Mouse (Mus musculus) neural tube, embryonic 12.5 days (tissue): ENCODE results near the gene Slc39a12. TPM values are rescaled to one million over a fixed set of nuclear protein-coding genes. Genes with fewer than 3 reads are reported as not detected.

ENCODE experiments used
- ATAC-seq: fragments of 200-750 bp; cut with Nextera tagmentation; 2 replicates; pipeline ENCODE4 v1.8.0; 2017; ENCODE audit warnings: low read depth, mild to moderate bottlenecking, moderate TSS enrichment, moderate library complexity; ENCODE audit not compliant: low FRiP score
- H3K27ac ChIP-seq: fragments of 300-500 bp; sonication (generic); 2 replicates; pipeline ENCODE4 v1.5.1; 2016
- H3K27me3 ChIP-seq: fragments of 300-500 bp; sonication (generic); replicated peaks from 2 replicates; pipeline ENCODE4 v1.6.1; 2016; ENCODE audit warnings: mild to moderate bottlenecking
- H3K36me3 ChIP-seq: fragments of 300-500 bp; sonication (generic); 2 replicates; pipeline ENCODE4 v1.6.1; 2016; ENCODE audit warnings: mild to moderate bottlenecking
- H3K4me1 ChIP-seq: fragments of 300-500 bp; sonication (generic); 2 replicates; pipeline ENCODE4 v1.6.1; 2016
- H3K4me2 ChIP-seq: fragments of 300-500 bp; sonication (generic); replicated peaks from 2 replicates; pipeline ENCODE4 v1.6.1; 2016; ENCODE audit warnings: mild to moderate bottlenecking
- H3K4me3 ChIP-seq: fragments of 300-500 bp; sonication (generic); 2 replicates; pipeline ENCODE4 v1.5.1; 2016
- H3K9ac ChIP-seq: fragments of 300-500 bp; sonication (generic); 2 replicates; pipeline ENCODE4 v1.6.1; 2016; ENCODE audit warnings: mild to moderate bottlenecking
- H3K9me3 ChIP-seq: fragments of 300-500 bp; sonication (generic); 2 replicates; pipeline ENCODE4 v1.6.1; 2016; ENCODE audit warnings: mild to moderate bottlenecking
- WGBS: fragments of 180-500 bp; shearing (Covaris S2); methylation state at CpG from one replicate; pipeline ENCODE4 v1.1.7; 2016; 5-methylcytosine and 5-hydroxymethylcytosine counted together
- polyA plus RNA-seq: library from polyadenylated mRNA; unstranded; fragments of >200 nt; fragmentation: Nextera tagmentation; extraction: Ambion mirVana; gene quantifications from 2 replicates; pipeline ENCODE4 v1.2.1, GENCODE M21; 2016

Slc39a12 gene
- polyA plus RNA-seq = 0.36 and 0.43 TPM in 2 replicates

GRCm38 (mm10) chr2:14388162-14388561 lies at the start of gene Slc39a12:
TSS of gene Slc39a12 (plus strand) at chr2:14388316.
- ATAC-seq = no peak
- Histone ChIP-seq H3K27me3 (no peaks in the 10 kb centered on the region), H3K9me3 (no peaks in the 10 kb centered on the region), H3K9ac (no peak within 1 kb of the TSS), H3K4me1 (no peaks in the 10 kb centered on the region), H3K27ac (no peak within 1 kb of the TSS), H3K4me3 (no peak within 1 kb of the TSS), H3K36me3 (no peaks in the 10 kb centered on the region), H3K4me2 (no peak within 1 kb of the TSS)
- WGBS = 54% methylated on average over 5 of the region's 5 CpGs

GRCm38 (mm10) chr2:14341652-14342308 lies 46.3 kb upstream of the Slc39a12 start:
- no peaks in the 10 kb centered on the region for H3K27me3 ChIP-seq
- no peak for ATAC-seq
- 91% methylated on average over 14 of the region's 14 CpGs for WGBS

GRCm38 (mm10) chr2:14342309-14342839 lies 45.7 kb upstream of the Slc39a12 start:
- Histone ChIP-seq H3K4me1 (no peaks in the 10 kb centered on the region), H3K4me3 (no peak overlapping the region), H3K4me2 (no peak overlapping the region), H3K9ac (no peak overlapping the region), H3K27ac (no peak overlapping the region), H3K9me3 (no peaks in the 10 kb centered on the region), H3K36me3 (no peaks in the 10 kb centered on the region), H3K27me3 (no peaks in the 10 kb centered on the region)
- WGBS = 86% methylated on average over 8 of the region's 8 CpGs
- no peak for ATAC-seq

More at GRCm38 (mm10) chr2:14341652-14342308, 46.3 kb upstream of the Slc39a12 start:
- Histone ChIP-seq H3K9ac (no peak overlapping the region), H3K36me3 (no peaks in the 10 kb centered on the region), H3K4me3 (no peak overlapping the region), H3K9me3 (no peaks in the 10 kb centered on the region), H3K27ac (no peak overlapping the region), H3K4me1 (no peaks in the 10 kb centered on the region), H3K4me2 (no peak overlapping the region)

- ATAC-seq = no peak
- 39% methylated on average over 1 of the region's 1 CpGs for WGBS
Observed at GRCm38 (mm10) chr2:14388856-14389255, 740 bp downstream of the Slc39a12 start.

GRCm38 (mm10) chr2:14390900-14391299 lies 2.8 kb downstream of the Slc39a12 start:
- no peak overlapping the region for H3K4me2 ChIP-seq
- no peaks in the 10 kb centered on the region for H3K4me1 ChIP-seq
- H3K9ac ChIP-seq = no peak overlapping the region
- H3K4me3 ChIP-seq = no peak overlapping the region
- no peaks in the 10 kb centered on the region for H3K9me3 ChIP-seq
- H3K27me3 ChIP-seq = no peaks in the 10 kb centered on the region
- H3K27ac ChIP-seq = no peak overlapping the region
- WGBS = 75% methylated on average over 1 of the region's 1 CpGs
- no peaks in the 10 kb centered on the region for H3K36me3 ChIP-seq
- ATAC-seq = no peak

More at GRCm38 (mm10) chr2:14388856-14389255, 740 bp downstream of the Slc39a12 start:
- H3K27ac ChIP-seq = no peak overlapping the region
- no peaks in the 10 kb centered on the region for H3K36me3 ChIP-seq
- no peak overlapping the region for H3K4me2 ChIP-seq
- H3K9me3 ChIP-seq = no peaks in the 10 kb centered on the region
- no peak overlapping the region for H3K9ac ChIP-seq
- H3K4me3 ChIP-seq = no peak overlapping the region
- no peaks in the 10 kb centered on the region for H3K27me3 ChIP-seq
- H3K4me1 ChIP-seq = no peaks in the 10 kb centered on the region

GRCm38 (mm10) chr2:14403000-14403399 lies 14.9 kb downstream of the Slc39a12 start:
- no peaks in the 10 kb centered on the region for H3K9me3 ChIP-seq
- H3K4me2 ChIP-seq = no peak overlapping the region
- H3K27me3 ChIP-seq = no peaks in the 10 kb centered on the region
- H3K36me3 ChIP-seq = no peaks in the 10 kb centered on the region
- no peak overlapping the region for H3K4me3 ChIP-seq
- H3K9ac ChIP-seq = no peak overlapping the region
- no peak for ATAC-seq
- H3K27ac ChIP-seq = no peak overlapping the region
- H3K4me1 ChIP-seq = no peaks in the 10 kb centered on the region

GRCm38 (mm10) chr2:14428987-14429386 lies 40.9 kb downstream of the Slc39a12 start:
- no peaks in the 10 kb centered on the region for H3K36me3 ChIP-seq
- no peak overlapping the region for H3K27ac ChIP-seq
- H3K4me3 ChIP-seq = no peak overlapping the region
- no peak overlapping the region for H3K9ac ChIP-seq
- H3K4me2 ChIP-seq = no peak overlapping the region
- no peaks in the 10 kb centered on the region for H3K9me3 ChIP-seq
- H3K27me3 ChIP-seq = no peaks in the 10 kb centered on the region
- WGBS = 94% methylated on average over 2 of the region's 2 CpGs
- H3K4me1 ChIP-seq = no peaks in the 10 kb centered on the region
- ATAC-seq = no peak

- no peaks in the 10 kb centered on the region for H3K9me3 ChIP-seq
- no peak overlapping the region for H3K4me2 ChIP-seq
- no peaks in the 10 kb centered on the region for H3K4me1 ChIP-seq
- no peaks in the 10 kb centered on the region for H3K27me3 ChIP-seq
- H3K9ac ChIP-seq = no peak overlapping the region
- no peak overlapping the region for H3K4me3 ChIP-seq
- WGBS = 93% methylated on average over 1 of the region's 1 CpGs
- ATAC-seq = no peak
- no peaks in the 10 kb centered on the region for H3K36me3 ChIP-seq
- no peak overlapping the region for H3K27ac ChIP-seq
Observed at GRCm38 (mm10) chr2:14447322-14447721, 59.2 kb downstream of the Slc39a12 start.

- Histone ChIP-seq H3K4me3 (no peak overlapping the region), H3K36me3 (no peaks in the 10 kb centered on the region), H3K27ac (no peak overlapping the region), H3K9me3 (no peaks in the 10 kb centered on the region), H3K4me1 (no peaks in the 10 kb centered on the region), H3K4me2 (no peak overlapping the region), H3K27me3 (no peaks in the 10 kb centered on the region), H3K9ac (no peak overlapping the region)
- ATAC-seq = no peak
Observed at GRCm38 (mm10) chr2:14450866-14451265, 62.8 kb downstream of the Slc39a12 start.

GRCm38 (mm10) chr2:14454946-14455631 lies 67.0 kb downstream of the Slc39a12 start:
- Histone ChIP-seq H3K4me3 (no peak overlapping the region), H3K4me2 (no peak overlapping the region), H3K4me1 (no peaks in the 10 kb centered on the region), H3K9ac (no peak overlapping the region), H3K27ac (no peak overlapping the region), H3K36me3 (no peaks in the 10 kb centered on the region), H3K9me3 (no peaks in the 10 kb centered on the region), H3K27me3 (no peaks in the 10 kb centered on the region)
- WGBS = 78% methylated on average over 7 of the region's 7 CpGs
- ATAC-seq = no peak

GRCm38 (mm10) chr2:14464438-14464837 lies 76.3 kb downstream of the Slc39a12 start:
- H3K27me3 ChIP-seq = no peaks in the 10 kb centered on the region
- H3K4me2 ChIP-seq = no peak overlapping the region
- WGBS = 73% methylated on average over 1 of the region's 1 CpGs
- no peaks in the 10 kb centered on the region for H3K36me3 ChIP-seq
- H3K27ac ChIP-seq = no peak overlapping the region
- ATAC-seq = no peak
- no peaks in the 10 kb centered on the region for H3K9me3 ChIP-seq
- H3K4me3 ChIP-seq = no peak overlapping the region
- H3K4me1 ChIP-seq = no peaks in the 10 kb centered on the region
- H3K9ac ChIP-seq = no peak overlapping the region

GRCm38 (mm10) chr2:14494132-14494531 lies 106.0 kb downstream of the Slc39a12 start:
- H3K27me3 ChIP-seq = no peaks in the 10 kb centered on the region
- H3K4me3 ChIP-seq = no peak overlapping the region
- H3K27ac ChIP-seq = no peak overlapping the region
- no peaks in the 10 kb centered on the region for H3K9me3 ChIP-seq
- WGBS = 90% methylated on average over 5 of the region's 5 CpGs
- H3K4me2 ChIP-seq = no peak overlapping the region
- H3K9ac ChIP-seq = no peak overlapping the region
- no peak for ATAC-seq
- no peaks in the 10 kb centered on the region for H3K36me3 ChIP-seq
- H3K4me1 ChIP-seq = no peaks in the 10 kb centered on the region
